Mouse (Mus musculus): Measurements from ENCODE around the gene Kcnip2. TPM values are rescaled to one million over a fixed set of nuclear protein-coding genes. Genes with fewer than 3 reads are reported as not detected.

Gene Kcnip2
- polyA plus RNA-seq, 1 experiment from 2014 or later: 2.8 TPM

GRCm38 (mm10) chr19:45821832-45822231 is 6.0 kb upstream of the Kcnip2 start:
- Histone ChIP-seq H3K36me3 (ENCODE audit: insufficient read depth) (0 out of 2 replicates have a peak, but pooled peaks cover 6% of the 10 kb centered on the region), H3K27me3 (ENCODE audit: insufficient read depth, low read length) (no peaks in the 10 kb centered on the region), H3K9me3 (ENCODE audit: low read depth, low read length) (no peaks in the 10 kb centered on the region), H3K4me3 (ENCODE audit: low read depth, low read length) (no peak overlapping the region), H3K4me2 (no peak overlapping the region), H3K27ac (ENCODE audit: low read depth) (no peak overlapping the region), H3K9ac (no peak overlapping the region), H3K4me1 (ENCODE audit: insufficient read depth) (peaks cover 13% of the 10 kb centered on the region)
- no peak for DNase-seq
- WGBS: 67% methylated on average over 5 of the region's 5 CpGs
- TF ChIP-seq CTCF (IDR thresholded peaks at IDR 0.05; ENCODE audit: low read depth): no peak
- no peak for ATAC-seq (ENCODE audit: insufficient read depth)

GRCm38 (mm10) chr19:45817816-45818490 is 2.1 kb upstream of the Kcnip2 start:
- TF ChIP-seq CTCF (IDR thresholded peaks at IDR 0.05; ENCODE audit: low read depth): no peak
- Histone ChIP-seq H3K27me3 (ENCODE audit: insufficient read depth, low read length) (no peaks in the 10 kb centered on the region), H3K9me3 (ENCODE audit: low read depth, low read length) (no peaks in the 10 kb centered on the region), H3K9ac (no peak overlapping the region), H3K27ac (ENCODE audit: low read depth) (no peak overlapping the region), H3K36me3 (ENCODE audit: insufficient read depth) (0 out of 2 replicates have a peak, but pooled peaks cover 6% of the 10 kb centered on the region), H3K4me3 (ENCODE audit: low read depth, low read length) (no peak overlapping the region), H3K4me1 (ENCODE audit: insufficient read depth) (peaks cover 22% of the 10 kb centered on the region), H3K4me2 (no peak overlapping the region)
- ATAC-seq (ENCODE audit: insufficient read depth) (peak; percentile 11; the same call in 1 of the 2 replicates), DNase-seq (peak; percentile 53)
- WGBS: 45% methylated on average over 11 of the region's 11 CpGs

- peaks cover 22% of the 10 kb centered on the region for H3K4me1 ChIP-seq (ENCODE audit: insufficient read depth)
- ATAC-seq (ENCODE audit: insufficient read depth) (no peak), DNase-seq (peak; percentile 35)
- peak overlapping the region; percentile 74 for H3K27ac ChIP-seq (ENCODE audit: low read depth)
- H3K4me3 ChIP-seq (ENCODE audit: low read depth, low read length): no peak overlapping the region; the same call in 1 of the 2 replicates
- H3K36me3 ChIP-seq (ENCODE audit: insufficient read depth): 0 out of 2 replicates have a peak, but pooled peaks cover 6% of the 10 kb centered on the region
- H3K9me3 ChIP-seq (ENCODE audit: low read depth, low read length): no peaks in the 10 kb centered on the region
- H3K9ac ChIP-seq: no peak overlapping the region
- 17% methylated on average over 8 of the region's 8 CpGs for WGBS
- TF ChIP-seq CTCF (IDR thresholded peaks at IDR 0.05; ENCODE audit: low read depth): no peak
- H3K27me3 ChIP-seq (ENCODE audit: insufficient read depth, low read length): no peaks in the 10 kb centered on the region
- peak overlapping the region; percentile 87 for H3K4me2 ChIP-seq
Measured at GRCm38 (mm10) chr19:45816727-45817126, 866 bp upstream of the Kcnip2 start.

GRCm38 (mm10) chr19:45815170-45815569 is 691 bp downstream of the Kcnip2 start:
- H3K9ac ChIP-seq: 0 out of 2 replicates have a peak overlapping the region, but pooled peaks have one; percentile 38
- DNase-seq: no peak
- H3K36me3 ChIP-seq (ENCODE audit: insufficient read depth): 0 out of 2 replicates have a peak, but pooled peaks cover 6% of the 10 kb centered on the region
- H3K27me3 ChIP-seq (ENCODE audit: insufficient read depth, low read length): no peaks in the 10 kb centered on the region
- 44% methylated on average over 10 of the region's 10 CpGs for WGBS
- H3K9me3 ChIP-seq (ENCODE audit: low read depth, low read length): no peaks in the 10 kb centered on the region
- H3K4me2 ChIP-seq: peak overlapping the region; percentile 87
- no peak overlapping the region for H3K27ac ChIP-seq (ENCODE audit: low read depth)
- peak overlapping the region; percentile 39; the same call in 1 of the 2 replicates for H3K4me3 ChIP-seq (ENCODE audit: low read depth, low read length)
- ATAC-seq (ENCODE audit: insufficient read depth): no peak
- H3K4me1 ChIP-seq (ENCODE audit: insufficient read depth): peaks cover 22% of the 10 kb centered on the region
- TF ChIP-seq CTCF (IDR thresholded peaks at IDR 0.05; ENCODE audit: low read depth): no peak

- TF ChIP-seq CTCF (IDR thresholded peaks at IDR 0.05; ENCODE audit: low read depth): no peak
- H3K4me1 ChIP-seq (ENCODE audit: insufficient read depth): peaks cover 22% of the 10 kb centered on the region
- ATAC-seq (ENCODE audit: insufficient read depth): peak; percentile 35; the same call in 1 of the 2 replicates
Measured at GRCm38 (mm10) chr19:45813801-45814200, 2.1 kb downstream of the Kcnip2 start.

GRCm38 (mm10) chr19:45813263-45813662 is 2.6 kb downstream of the Kcnip2 start:
- Histone ChIP-seq H3K27me3 (ENCODE audit: insufficient read depth, low read length) (no peaks in the 10 kb centered on the region), H3K9ac (no peak overlapping the region), H3K4me2 (no peak overlapping the region), H3K4me3 (ENCODE audit: low read depth, low read length) (no peak overlapping the region), H3K4me1 (ENCODE audit: insufficient read depth) (peaks cover 21% of the 10 kb centered on the region), H3K9me3 (ENCODE audit: low read depth, low read length) (no peaks in the 10 kb centered on the region), H3K27ac (ENCODE audit: low read depth) (no peak overlapping the region), H3K36me3 (ENCODE audit: insufficient read depth) (0 out of 2 replicates have a peak, but pooled peaks cover 2% of the 10 kb centered on the region)
- DNase-seq (peak; percentile 87), ATAC-seq (ENCODE audit: insufficient read depth) (no peak)
- peak; percentile 79 for TF ChIP-seq CTCF (IDR thresholded peaks at IDR 0.05; ENCODE audit: low read depth)
- 8% methylated on average over 11 of the region's 11 CpGs for WGBS

More at GRCm38 (mm10) chr19:45813801-45814200, 2.1 kb downstream of the Kcnip2 start:
- no peak overlapping the region for H3K4me3 ChIP-seq (ENCODE audit: low read depth, low read length)
- no peaks in the 10 kb centered on the region for H3K9me3 ChIP-seq (ENCODE audit: low read depth, low read length)
- 8% methylated on average over 12 of the region's 12 CpGs for WGBS
- peak; percentile 83 for DNase-seq
- no peak overlapping the region for H3K4me2 ChIP-seq
- 0 out of 2 replicates have a peak, but pooled peaks cover 6% of the 10 kb centered on the region for H3K36me3 ChIP-seq (ENCODE audit: insufficient read depth)
- no peak overlapping the region for H3K27ac ChIP-seq (ENCODE audit: low read depth)
- no peak overlapping the region for H3K9ac ChIP-seq
- no peaks in the 10 kb centered on the region for H3K27me3 ChIP-seq (ENCODE audit: insufficient read depth, low read length)

- DNase-seq: no peak
- no peak for ATAC-seq (ENCODE audit: insufficient read depth)
- no peak for TF ChIP-seq CTCF (IDR thresholded peaks at IDR 0.05; ENCODE audit: low read depth)
- peaks cover 16% of the 10 kb centered on the region for H3K4me1 ChIP-seq (ENCODE audit: insufficient read depth)
- WGBS: 19% methylated on average over 8 of the region's 8 CpGs
- no peaks in the 10 kb centered on the region for H3K27me3 ChIP-seq (ENCODE audit: insufficient read depth, low read length)
- no peak overlapping the region for H3K27ac ChIP-seq (ENCODE audit: low read depth)
- H3K36me3 ChIP-seq (ENCODE audit: insufficient read depth): no peaks in the 10 kb centered on the region
- H3K9me3 ChIP-seq (ENCODE audit: low read depth, low read length): no peaks in the 10 kb centered on the region
- H3K4me2 ChIP-seq: peak overlapping the region; percentile 51
- H3K9ac ChIP-seq: no peak overlapping the region
- no peak overlapping the region for H3K4me3 ChIP-seq (ENCODE audit: low read depth, low read length)
Measured at GRCm38 (mm10) chr19:45812673-45813252, 3.1 kb downstream of the Kcnip2 start.

Data from lung, embryonic 14.5 days (tissue).